Mouse (Mus musculus): ENCODE results near the gene Macrod2.

- TF ChIP-seq POLR2A (IDR thresholded peaks at IDR 0.05; ENCODE audit: control insufficient read depth, low read depth, low read length), result no peak
- no peak for TF ChIP-seq CTCF (IDR thresholded peaks at IDR 0.05; ENCODE audit: control insufficient read depth, insufficient read depth, insufficient replicate concordance, low read depth, low read length)
Observed at GRCm38 (mm10) chr2:142349805-142350204, 1954.7 kb downstream of the Macrod2 start.

All from testis, adult 2 months (tissue).